Mouse (Mus musculus) heart, postnatal 36 days (tissue): Measurements from ENCODE around the gene Tdrd7. TPM values are rescaled to one million over a fixed set of nuclear protein-coding genes. Genes with fewer than 3 reads are reported as not detected.

ENCODE experiments used
- DNase-seq, 2 experiments: peaks; one replicate each; pipeline ENCODE4 v3.0.0; 2021 to 2022
- intact Hi-C: fragments of 180-260 bp; cut with DNase I; formaldehyde crosslinking; loops from one replicate; pipeline ENCODE4 v1.15.1; 2025
- total RNA-seq, 2 experiments: library from RNA; stranded (reverse); gene quantifications; 2 replicates each; pipeline ENCODE4 v1.2.3; 2021

Tdrd7 gene
- total RNA-seq, 2 experiments from 2014 or later = 11.4 to 12.7 TPM

GRCm38 (mm10) chr4:46076892-46077291, 111.8 kb downstream of the Tdrd7 start:
- intact Hi-C loops = no loop called here
- DNase-seq = no peak

GRCm38 (mm10) chr4:46080261-46080660, 115.1 kb downstream of the Tdrd7 start:
- DNase-seq = no peak
- intact Hi-C loops = no loop called here

GRCm38 (mm10) chr4:46082555-46082954, 117.4 kb downstream of the Tdrd7 start:
- DNase-seq = no peak
- intact Hi-C loops = no loop called here

Other genes starting within 250 kb of the Tdrd7 start
- 10 to 100 TPM; 12.4 to 13.0 TPM for gene Aldh1b1, start 166.3 kb upstream of the Tdrd7 start, total RNA-seq
- under 1 TPM; 0.35 to 0.53 TPM for gene Igfbpl1, start 138.4 kb upstream of the Tdrd7 start, total RNA-seq
- not detected for gene Stra6l, start 116.7 kb upstream of the Tdrd7 start, total RNA-seq
- not detected for gene Ccdc180, start 75.0 kb upstream of the Tdrd7 start, total RNA-seq
- 100 to 1,000 TPM; 272 to 278 TPM for gene Tmod1, start 73.6 kb downstream of the Tdrd7 start, total RNA-seq
- gene Ncbp1, start 173.3 kb downstream of the Tdrd7 start, total RNA-seq = 10 to 100 TPM; 19.3 to 19.7 TPM
- 10 to 100 TPM; 12.8 to 14.0 TPM for gene Tstd2, start 173.4 kb downstream of the Tdrd7 start, total RNA-seq
- 1 to 10 TPM; 8.6 to 10.0 TPM for gene Xpa, start 231.0 kb downstream of the Tdrd7 start, total RNA-seq